Mouse (Mus musculus): ENCODE data around the gene Adrm1. TPM values are rescaled to one million over a fixed set of nuclear protein-coding genes. Genes with fewer than 3 reads are reported as not detected.

The Adrm1 gene
- total RNA-seq, 4 experiments from 2014 or later = 107 to 109 (median 108) TPM

DNA sequence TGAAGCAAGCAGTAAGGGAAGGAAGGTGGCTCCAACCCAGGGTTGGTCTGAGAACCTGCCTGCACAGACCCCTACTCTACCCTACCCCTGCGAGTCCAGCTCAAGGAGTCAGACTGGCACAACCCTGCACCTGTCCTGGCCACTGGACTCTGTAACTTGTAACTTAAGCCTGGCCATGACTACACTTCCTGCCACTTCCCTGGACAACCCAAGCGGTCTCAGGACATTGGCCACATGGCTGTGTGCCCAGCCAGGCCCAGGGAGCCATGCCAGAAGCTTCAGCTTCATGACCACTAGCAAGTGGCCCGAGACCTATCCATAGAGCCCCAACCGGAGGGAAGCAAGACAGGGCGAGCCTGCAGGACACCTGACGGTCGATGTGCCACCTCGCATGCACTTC, 46.3 kb downstream of the Adrm1 start:
- DNase-seq (ENCODE audit: low spot score in 2 of 2) = no peak

DNA sequence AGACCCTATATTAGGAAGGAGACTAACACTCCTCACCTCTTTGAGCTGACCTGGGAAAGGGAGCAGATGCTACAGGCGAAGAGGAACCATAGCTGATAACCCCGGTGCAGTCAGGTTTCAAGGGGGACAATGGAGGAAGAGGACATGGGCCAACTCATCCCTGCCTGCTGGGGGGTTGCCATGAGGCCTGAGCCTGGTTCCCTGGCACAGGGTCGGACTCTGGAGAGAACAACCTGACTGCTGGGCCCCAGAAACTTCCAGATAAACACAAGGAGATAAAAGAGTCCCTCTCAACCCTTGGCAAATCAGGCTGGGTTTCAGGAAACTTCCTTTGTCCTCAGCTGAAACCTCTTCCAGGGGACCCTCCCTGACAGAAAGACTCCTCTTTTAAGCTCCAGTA, 47.0 kb downstream of the Adrm1 start:
- no peak for DNase-seq (ENCODE audit: low spot score in 2 of 2)

DNA sequence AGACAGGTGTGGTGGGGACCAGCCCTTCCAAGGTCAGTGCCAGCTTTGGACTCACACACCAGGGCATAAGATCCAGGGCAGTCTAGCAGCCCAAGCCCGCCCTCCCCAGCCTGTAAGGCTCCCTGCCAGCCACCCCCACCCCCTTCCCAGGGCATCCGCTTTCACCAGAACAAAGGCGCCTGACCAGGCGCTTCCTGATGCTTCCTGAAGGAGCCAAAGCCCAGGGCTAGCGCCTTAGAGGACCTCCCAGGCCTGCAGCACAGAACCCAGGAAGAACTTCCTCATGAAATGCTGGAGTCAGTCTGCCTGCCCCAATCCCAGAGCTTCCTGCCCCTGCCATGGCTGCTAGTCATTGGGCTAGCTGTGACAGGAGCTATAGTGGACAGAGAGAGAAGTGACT, 47.4 kb downstream of the Adrm1 start:
- DNase-seq (ENCODE audit: low spot score in 2 of 2) = no peak

DNA sequence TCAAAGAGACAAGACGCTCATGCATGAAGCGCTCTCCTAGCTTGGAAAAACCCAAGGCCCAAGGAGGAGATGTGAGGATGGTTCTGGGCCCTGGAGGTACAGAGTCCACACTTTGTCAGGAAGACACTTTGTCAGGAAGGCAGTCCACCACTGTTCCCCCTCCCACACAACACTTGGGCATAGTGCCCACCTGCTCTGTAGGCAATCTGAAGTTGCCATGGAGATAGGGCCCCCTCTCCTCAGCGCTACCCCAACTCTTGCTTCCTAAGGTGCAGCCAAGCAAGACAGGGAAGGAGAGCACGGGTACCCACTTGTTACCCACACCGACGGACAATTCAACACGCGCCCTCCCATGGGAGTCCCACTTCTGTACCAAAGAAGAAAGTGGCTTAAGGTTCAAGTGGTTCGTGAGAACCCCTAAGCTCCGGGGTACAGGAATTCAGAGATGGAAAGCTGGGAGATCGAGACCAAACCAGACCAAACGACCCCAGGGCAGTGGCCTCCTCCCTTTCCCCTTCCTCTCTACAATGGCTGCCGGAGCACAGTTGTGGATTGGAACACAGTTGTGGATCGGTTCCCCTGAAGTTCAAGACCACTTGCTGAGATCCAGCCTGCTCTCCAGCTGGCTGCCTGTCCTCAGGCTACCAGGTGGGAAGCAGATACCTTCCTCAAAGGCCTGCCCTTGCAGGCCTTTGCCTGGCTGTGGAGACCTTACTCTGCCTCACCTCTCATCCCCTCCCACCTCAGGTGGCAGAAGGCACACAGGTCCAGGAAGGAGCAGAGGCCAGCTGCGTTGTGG, 48.1 kb downstream of the Adrm1 start:
- DNase-seq (ENCODE audit: low spot score in 2 of 2) = no peak

DNA sequence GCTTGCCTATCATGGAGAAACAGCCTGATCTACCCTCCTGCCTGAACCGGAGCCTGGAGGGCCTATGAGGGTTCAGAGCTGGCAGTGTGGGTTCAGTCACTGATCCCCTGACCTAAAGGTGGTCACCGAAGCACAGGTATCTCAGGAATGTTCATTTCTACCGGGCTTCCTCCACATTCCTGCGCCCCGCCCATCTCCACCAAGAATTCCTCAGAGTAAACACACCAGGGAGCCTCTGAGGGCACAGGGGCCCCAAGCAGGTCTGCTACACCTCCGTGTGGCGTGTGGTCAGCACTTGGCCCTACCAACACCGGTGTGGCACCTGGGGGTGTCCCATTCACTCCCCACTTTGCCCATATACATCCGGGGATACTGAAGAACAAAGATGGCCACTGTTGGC, 48.9 kb downstream of the Adrm1 start:
- DNase-seq (ENCODE audit: low spot score in 2 of 2) = no peak

DNA sequence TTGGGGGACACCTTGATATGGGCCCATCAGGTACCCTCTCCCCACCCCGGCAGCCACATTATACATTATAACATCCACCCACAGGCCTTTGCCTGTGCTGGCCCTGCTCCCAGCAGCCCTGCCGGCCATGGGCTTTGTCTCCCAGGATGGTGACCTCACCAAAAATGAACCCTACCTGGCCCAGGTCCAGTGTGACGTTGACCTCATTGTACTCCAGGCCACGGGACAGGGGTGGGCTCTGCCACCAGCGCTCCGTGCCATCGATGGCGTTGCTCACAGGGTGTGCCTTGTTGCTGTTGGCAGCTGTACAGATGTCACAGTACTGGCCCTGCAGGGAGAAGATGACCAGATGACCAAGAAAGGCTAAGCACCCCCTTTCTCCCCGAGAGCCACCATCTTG, 49.8 kb downstream of the Adrm1 start:
- no peak for DNase-seq (ENCODE audit: low spot score in 2 of 2)

DNA sequence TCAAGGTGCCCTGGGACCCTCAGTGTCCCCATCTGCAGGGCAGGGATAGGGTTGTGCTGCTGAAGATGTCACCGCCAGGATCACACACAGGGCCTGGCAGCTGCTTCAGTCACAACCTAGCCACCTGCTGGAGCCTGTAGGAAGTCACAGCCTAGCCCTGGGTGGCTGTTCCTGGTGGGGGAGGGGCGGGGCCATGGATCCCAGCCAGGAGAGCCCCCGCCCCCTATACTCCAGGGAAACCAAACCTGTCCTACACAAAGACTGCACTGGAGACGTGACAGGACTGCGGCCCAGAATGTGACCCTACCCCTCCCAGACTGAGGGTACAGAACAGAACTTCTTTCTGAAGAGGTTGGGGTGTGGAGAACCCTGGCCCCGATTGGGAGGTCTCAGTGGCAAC, 51.0 kb downstream of the Adrm1 start:
- DNase-seq (ENCODE audit: low spot score in 2 of 2) = no peak

DNA sequence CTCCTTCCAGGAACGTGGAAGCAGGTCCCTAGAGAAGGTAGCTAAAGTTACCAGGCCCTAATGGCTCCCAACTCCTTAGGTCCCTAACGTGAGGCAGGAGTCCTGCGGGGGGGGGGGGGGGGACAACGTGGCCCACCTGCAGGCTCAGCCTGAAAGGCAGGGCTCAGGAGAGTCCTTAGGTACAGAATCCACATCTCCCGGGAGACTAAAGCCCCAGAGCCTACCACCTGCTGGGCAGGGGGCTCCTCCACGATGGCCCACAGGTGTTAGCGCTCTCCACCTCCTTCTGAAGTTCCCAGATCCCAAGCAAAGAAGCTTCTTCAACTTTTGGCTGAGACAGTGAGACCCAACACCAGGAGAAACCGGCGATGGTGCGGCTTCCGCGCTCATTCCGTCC, 53.4 kb downstream of the Adrm1 start:
- DNase-seq (ENCODE audit: low spot score in 2 of 2) = no peak

DNA sequence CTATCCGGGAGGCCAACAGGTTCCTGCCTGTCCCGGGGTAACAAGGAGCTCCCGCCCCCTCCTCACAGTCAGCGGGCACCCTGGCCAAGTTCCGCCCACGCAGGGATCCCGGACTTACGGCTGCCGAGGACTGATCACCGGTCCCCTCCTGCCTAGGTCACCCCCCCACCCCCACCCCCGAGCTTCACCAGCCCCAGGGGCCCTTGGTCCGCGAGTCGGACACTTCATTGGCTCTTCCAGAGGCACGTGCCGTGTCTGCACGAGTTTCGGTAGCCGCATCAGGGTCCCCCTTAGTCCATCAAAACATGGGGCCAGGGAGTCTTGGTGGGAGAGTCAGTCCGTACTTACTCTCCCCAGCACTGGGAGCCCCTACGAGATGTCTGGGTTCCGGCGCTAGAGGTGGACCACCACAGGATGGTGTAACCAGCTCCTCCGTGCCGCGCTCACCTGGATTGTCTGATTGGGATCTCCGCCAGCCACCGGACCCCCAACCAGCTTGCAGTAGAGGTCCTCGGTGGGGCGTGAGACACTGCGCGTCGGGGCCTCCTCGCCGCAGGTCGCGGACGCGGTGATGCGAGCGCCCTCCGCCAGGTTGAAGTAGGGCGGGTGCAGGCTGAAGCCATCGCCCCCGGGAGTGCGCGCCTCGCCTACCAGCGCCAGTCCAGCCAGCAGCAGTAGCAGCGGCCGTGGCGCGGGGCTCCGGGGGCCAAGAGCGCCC, 53.9 kb downstream of the Adrm1 start:
- no peak for DNase-seq (ENCODE audit: low spot score in 2 of 2)

Small RNAs within 50 kb of the gene (microRNA-seq; reads per million reads assigned to microRNA genes)
- 0 reads per million in 2 experiments for gene Mir7005

Other genes with a start within 250 kb of the Adrm1 start
- gene Taf4, start 194.8 kb upstream of the Adrm1 start, total RNA-seq (2022) = 10 to 100 TPM; 21.2 to 28.4 (median 24.7) TPM
- gene Lsm14b, start 146.5 kb upstream of the Adrm1 start, total RNA-seq (2022) = 100 to 1,000 TPM in 3 of 4 experiments, 10 to 100 TPM in 1; 99.1 to 113 (median 109) TPM
- 100 to 1,000 TPM; 169 to 186 (median 174) TPM for gene Psma7, start 129.1 kb upstream of the Adrm1 start, total RNA-seq (2022)
- 10 to 100 TPM; 37.1 to 40.6 (median 38.9) TPM for gene Ss18l1, start 129.0 kb upstream of the Adrm1 start, total RNA-seq (2022)
- 10 to 100 TPM; 14.8 to 18.1 (median 16.8) TPM for gene Mtg2, start 100.9 kb upstream of the Adrm1 start, total RNA-seq (2022)
- gene Hrh3, start 67.0 kb upstream of the Adrm1 start, total RNA-seq (2022) = 100 to 1,000 TPM in 3 of 4 experiments, 10 to 100 TPM in 1; 95.0 to 129 (median 126) TPM
- gene Osbpl2, start 52.2 kb upstream of the Adrm1 start, total RNA-seq (2022) = 10 to 100 TPM; 56.0 to 59.0 (median 58.3) TPM
- 10 to 100 TPM in 1 of 4 experiments, 1 to 10 TPM in 3; 5.9 to 11.1 (median 7.3) TPM for gene Lama5, start 54.4 kb downstream of the Adrm1 start, total RNA-seq (2022)
- 100 to 1,000 TPM; 616 to 845 (median 743) TPM for gene Rps21, start 85.9 kb downstream of the Adrm1 start, total RNA-seq (2022)
- 10 to 100 TPM; 27.2 to 31.6 (median 27.7) TPM for gene Cables2, start 102.0 kb downstream of the Adrm1 start, total RNA-seq (2022)
- not detected for gene Rbbp8nl, start 118.4 kb downstream of the Adrm1 start, total RNA-seq (2022)
- not detected for gene Gata5, start 163.2 kb downstream of the Adrm1 start, total RNA-seq (2022)